Mouse (Mus musculus) brown adipose tissue, adult 24 weeks (tissue): ENCODE data around the gene Snx9. TPM values are rescaled to one million over a fixed set of nuclear protein-coding genes. Genes with fewer than 3 reads are reported as not detected.

Experiments used
- H3K27ac ChIP-seq: fragments of 200-500 bp; replicated peaks from 2 replicates; pipeline ENCODE4 v1.5.1; 2012; ENCODE audit warnings: low read depth, mild to moderate bottlenecking, low read length
- H3K4me1 ChIP-seq: fragments of 200-500 bp; 2 replicates; pipeline ENCODE4 v1.6.1; 2012; ENCODE audit warnings: low read length, mixed read lengths; ENCODE audit not compliant: control insufficient read depth, insufficient read depth, insufficient read length
- H3K4me3 ChIP-seq: fragments of 200-500 bp; 2 replicates; pipeline ENCODE4 v1.5.1; 2012; ENCODE audit warnings: low read depth, mild to moderate bottlenecking, low read length, moderate library complexity; ENCODE audit not compliant: insufficient read depth
- polyA plus RNA-seq: library from polyadenylated mRNA; stranded (reverse); fragments of >200 nt; gene quantifications from 2 replicates; pipeline ENCODE4 v1.2.4, GENCODE M21; 2012; ENCODE audit not compliant: missing spikeins, insufficient read depth, insufficient read length

Gene Snx9
- polyA plus RNA-seq, 1 experiment = 49.4 TPM

DNA sequence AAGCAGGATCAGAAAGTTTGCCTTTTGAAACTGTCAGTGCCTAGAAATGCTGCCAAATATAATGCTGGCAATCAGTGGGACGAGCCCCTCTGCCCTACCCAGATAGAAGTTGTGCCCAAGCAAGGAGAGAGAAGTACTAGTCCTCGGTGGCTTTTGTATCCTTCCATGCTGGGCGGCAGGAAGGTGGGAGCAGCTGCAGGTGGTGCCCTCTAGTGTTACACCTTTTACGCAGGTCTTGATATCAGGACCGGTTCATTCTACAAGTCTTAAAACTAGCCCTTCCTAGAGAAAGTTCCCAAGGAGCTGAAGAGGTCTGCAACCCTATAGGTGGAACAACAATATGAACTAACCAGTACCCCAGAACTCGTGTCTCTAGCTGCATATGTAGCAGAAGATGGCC is 139.7 kb downstream of the Snx9 start:
- H3K4me3 ChIP-seq = no peak overlapping the region
- peaks cover 24% of the 10 kb centered on the region for H3K4me1 ChIP-seq
- H3K27ac ChIP-seq = no peak overlapping the region

Other genes starting within 250 kb of the Snx9 start
- 5.0 and 8.3 TPM in 2 replicates for gene Synj2, start 100.0 kb downstream of the Snx9 start, polyA plus RNA-seq
- 3.9 and 5.0 TPM in 2 replicates for gene Serac1, start 238.4 kb downstream of the Snx9 start, polyA plus RNA-seq
- gene Gtf2h5, start 238.5 kb downstream of the Snx9 start, polyA plus RNA-seq = 118 and 149 TPM in 2 replicates